Mouse (Mus musculus) forebrain, embryonic 14.5 days (tissue): Measurements from ENCODE around the gene Sh3bgr. TPM values are rescaled to one million over a fixed set of nuclear protein-coding genes. Genes with fewer than 3 reads are reported as not detected.
A peak's percentile ranks its signal among the peaks of the same experiment; 100 is the strongest.

Experiments used
- ATAC-seq: fragments of 200-750 bp; cut with Nextera tagmentation; 2 replicates; pipeline ENCODE4 v1.8.0; 2017; ENCODE audit warnings: mild to moderate bottlenecking, moderate library complexity
- DNase-seq: peaks from one replicate; pipeline ENCODE4 v3.0.0-alpha.2; 2015; ENCODE audit warnings: low spot score
- H3K27ac ChIP-seq: fragments of 300-500 bp; sonication (generic); 2 replicates; pipeline ENCODE4 v1.5.1; 2014; ENCODE audit warnings: low read depth, mild to moderate bottlenecking, control low read depth, low read length, moderate library complexity
- H3K27me3 ChIP-seq: fragments of 300-500 bp; sonication (generic); replicated peaks from 2 replicates; pipeline ENCODE4 v1.6.1; 2014; ENCODE audit warnings: low read length, control low read depth, mixed read lengths; ENCODE audit not compliant: control insufficient read depth, insufficient read depth
- H3K36me3 ChIP-seq: fragments of 300-500 bp; sonication (generic); 2 replicates; pipeline ENCODE4 v1.6.1; 2014; ENCODE audit warnings: low read length, control low read depth; ENCODE audit not compliant: control insufficient read depth, insufficient read depth
- H3K4me1 ChIP-seq: fragments of 300-500 bp; sonication (generic); 2 replicates; pipeline ENCODE4 v1.6.1; 2014; ENCODE audit warnings: antibody characterized with exemption, low read length, control low read depth; ENCODE audit not compliant: control insufficient read depth, insufficient read depth
- H3K4me2 ChIP-seq: fragments of 300-500 bp; sonication (generic); 2 replicates; pipeline ENCODE4 v1.6.1; 2014; ENCODE audit warnings: mild to moderate bottlenecking, control low read depth, low read length
- H3K4me3 ChIP-seq: fragments of 300-500 bp; sonication (generic); 2 replicates; pipeline ENCODE4 v1.5.1; 2014; ENCODE audit warnings: low read depth, low read length, control low read depth
- H3K9ac ChIP-seq: fragments of 300-500 bp; sonication (generic); 2 replicates; pipeline ENCODE4 v1.6.1; 2014; ENCODE audit warnings: mild to moderate bottlenecking, low read length, control low read depth, moderate library complexity
- H3K9me3 ChIP-seq: fragments of 300-500 bp; sonication (generic); replicated peaks from 2 replicates; pipeline ENCODE4 v1.6.1; 2016; ENCODE audit warnings: low read length, control low read depth, mixed read lengths; ENCODE audit not compliant: control insufficient read depth
- WGBS: fragments of 180-500 bp; shearing (Covaris S2); extraction: QIAGEN DNeasy Blood & Tissue Kit; methylation state at CpG from one replicate; pipeline ENCODE4 v1.1.7; 2014; 5-methylcytosine and 5-hydroxymethylcytosine counted together
- polyA plus RNA-seq: library from polyadenylated mRNA; unstranded; fragments of >200 nt; fragmentation: Nextera tagmentation; extraction: Ambion mirVana; gene quantifications from 2 replicates; pipeline ENCODE4 v1.2.1, GENCODE M21; 2014

Gene Sh3bgr
- polyA plus RNA-seq, 1 experiment from 2014 or later: 0.60 TPM

GRCm38 (mm10) chr16:96222452-96222851 is 22.2 kb downstream of the Sh3bgr start:
- no peak overlapping the region for H3K4me2 ChIP-seq
- 81% methylated on average over 1 of the region's 1 CpGs for WGBS
- no peak overlapping the region for H3K27ac ChIP-seq
- H3K4me3 ChIP-seq: no peak overlapping the region
- no peak overlapping the region for H3K9ac ChIP-seq
- no peak for ATAC-seq
- no peaks in the 10 kb centered on the region for H3K36me3 ChIP-seq
- H3K4me1 ChIP-seq: no peaks in the 10 kb centered on the region
- H3K9me3 ChIP-seq: no peaks in the 10 kb centered on the region
- DNase-seq: no peak
- no peaks in the 10 kb centered on the region for H3K27me3 ChIP-seq

DNA sequence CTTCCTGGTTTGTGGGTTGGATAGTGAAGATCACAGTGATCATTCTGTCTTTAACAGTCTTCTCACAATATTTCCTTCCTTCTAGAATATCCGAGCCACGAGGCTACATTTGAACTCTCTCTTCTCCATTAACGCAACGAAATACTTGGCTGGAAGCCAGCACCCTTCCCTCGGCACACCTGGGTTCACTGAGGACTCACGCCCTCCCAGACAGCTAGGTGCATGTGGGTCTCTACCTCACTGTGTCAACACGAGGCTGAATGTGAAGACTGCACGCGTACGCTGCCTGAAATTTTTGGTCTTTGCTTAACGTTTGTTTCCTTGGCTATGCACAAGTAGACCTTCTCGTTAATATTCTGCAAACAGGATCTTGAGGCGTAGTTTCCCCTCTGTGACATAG is 28.2 kb downstream of the Sh3bgr start:
- no peak for DNase-seq
- Histone ChIP-seq H3K27ac (no peak overlapping the region), H3K27me3 (no peaks in the 10 kb centered on the region), H3K9ac (no peak overlapping the region), H3K9me3 (no peaks in the 10 kb centered on the region), H3K4me3 (no peak overlapping the region), H3K36me3 (no peaks in the 10 kb centered on the region), H3K4me2 (no peak overlapping the region), H3K4me1 (no peaks in the 10 kb centered on the region)
- 71% methylated on average over 13 of the region's 13 CpGs for WGBS
- no peak for ATAC-seq

DNA sequence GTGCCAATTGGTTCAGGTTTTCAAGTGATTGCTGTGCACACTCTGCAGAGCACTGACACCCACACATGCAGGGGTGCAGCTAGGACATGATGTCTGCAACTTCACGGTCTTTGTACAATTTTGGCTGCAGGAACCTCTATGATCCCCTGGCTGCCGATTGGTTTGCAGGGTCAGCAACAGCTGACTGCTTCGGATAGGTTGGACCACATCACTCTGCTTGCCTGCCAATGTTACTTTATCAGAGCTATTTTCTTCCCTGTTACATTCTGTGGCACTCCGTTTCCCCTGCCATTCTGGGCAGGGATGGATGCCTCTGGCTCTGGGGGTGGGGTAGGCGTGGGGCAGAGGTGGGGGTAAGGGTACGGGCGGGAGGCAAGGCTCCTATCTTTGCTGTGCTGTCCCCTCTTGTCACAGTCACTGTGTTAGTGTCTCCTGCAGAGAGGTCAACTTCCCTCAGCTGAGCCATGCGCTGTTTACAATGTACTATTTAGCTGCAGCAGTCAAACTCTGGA is 28.9 kb downstream of the Sh3bgr start:
- Histone ChIP-seq H3K27me3 (no peaks in the 10 kb centered on the region), H3K36me3 (no peaks in the 10 kb centered on the region), H3K4me3 (no peak overlapping the region), H3K9ac (no peak overlapping the region), H3K4me2 (no peak overlapping the region), H3K4me1 (no peaks in the 10 kb centered on the region), H3K9me3 (no peaks in the 10 kb centered on the region), H3K27ac (no peak overlapping the region)
- DNase-seq (no peak), ATAC-seq (no peak)
- WGBS: 55% methylated on average over 8 of the region's 8 CpGs

DNA sequence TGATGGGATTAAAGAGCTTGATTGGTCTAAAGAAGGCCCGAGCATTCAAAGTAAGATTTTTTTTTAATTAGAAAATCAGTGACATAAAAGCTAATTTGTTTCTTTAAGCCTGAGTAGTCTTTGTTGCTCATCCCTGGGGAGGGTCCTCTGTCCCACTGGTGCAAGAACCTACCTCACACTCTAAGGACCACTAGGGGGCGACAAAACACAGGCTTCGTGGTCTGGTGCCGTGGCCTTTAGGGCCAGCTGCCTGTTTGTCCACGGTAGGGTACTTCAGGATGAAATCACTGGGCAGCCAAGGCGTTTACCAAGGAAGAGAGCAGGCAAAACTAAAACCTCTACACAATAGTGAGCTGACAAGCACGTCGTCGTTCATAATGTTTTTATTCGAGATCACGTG is 30.2 kb downstream of the Sh3bgr start:
- no peaks in the 10 kb centered on the region for H3K36me3 ChIP-seq
- H3K9me3 ChIP-seq: no peaks in the 10 kb centered on the region
- no peak overlapping the region for H3K27ac ChIP-seq
- WGBS: 31% methylated on average over 11 of the region's 11 CpGs
- ATAC-seq: peak; percentile 84
- H3K9ac ChIP-seq: no peak overlapping the region
- H3K4me1 ChIP-seq: peaks cover 1% of the 10 kb centered on the region; the same call in 1 of the 2 replicates
- no peak overlapping the region for H3K4me3 ChIP-seq
- H3K4me2 ChIP-seq: no peak overlapping the region
- no peaks in the 10 kb centered on the region for H3K27me3 ChIP-seq
- DNase-seq: peak; percentile 85

GRCm38 (mm10) chr16:96231251-96231650 is 31.0 kb downstream of the Sh3bgr start:
- Histone ChIP-seq H3K4me3 (no peak overlapping the region), H3K9ac (no peak overlapping the region), H3K27ac (no peak overlapping the region), H3K36me3 (no peaks in the 10 kb centered on the region), H3K4me2 (no peak overlapping the region), H3K9me3 (no peaks in the 10 kb centered on the region), H3K4me1 (peaks cover 3% of the 10 kb centered on the region; the same call in 1 of the 2 replicates), H3K27me3 (no peaks in the 10 kb centered on the region)
- 96% methylated on average over 4 of the region's 4 CpGs for WGBS
- ATAC-seq: no peak
- DNase-seq: no peak

- no peaks in the 10 kb centered on the region for H3K9me3 ChIP-seq
- no peak overlapping the region for H3K9ac ChIP-seq
- 88% methylated on average over 8 of the region's 8 CpGs for WGBS
- no peak overlapping the region for H3K4me3 ChIP-seq
- H3K36me3 ChIP-seq: no peaks in the 10 kb centered on the region
- no peak for DNase-seq
- no peaks in the 10 kb centered on the region for H3K27me3 ChIP-seq
- H3K4me1 ChIP-seq: peaks cover 3% of the 10 kb centered on the region; the same call in 1 of the 2 replicates
- no peak for ATAC-seq
- H3K27ac ChIP-seq: no peak overlapping the region
- H3K4me2 ChIP-seq: no peak overlapping the region
These were observed 31.7 kb downstream of the Sh3bgr start for GRCm38 (mm10) chr16:96231974-96232373.

DNA sequence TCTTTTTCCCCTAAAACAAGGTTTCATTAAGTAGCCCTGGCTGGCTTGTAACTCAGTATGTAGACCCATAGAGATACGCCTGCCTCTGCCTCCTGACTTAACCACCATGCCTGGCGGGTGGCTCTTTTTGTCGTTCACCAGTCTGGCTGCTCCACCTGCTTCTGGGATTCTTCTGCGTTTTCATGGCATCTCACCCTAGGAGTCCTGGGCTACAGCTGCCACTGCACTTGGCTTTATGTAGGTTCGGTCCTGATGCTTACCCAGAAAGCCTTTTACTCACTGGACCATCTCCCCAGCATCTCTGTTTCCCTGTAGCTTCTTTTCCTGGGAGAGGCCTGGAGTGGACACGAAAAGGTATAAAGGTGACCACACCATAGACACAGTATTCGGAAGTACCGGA is 33.7 kb downstream of the Sh3bgr start:
- Histone ChIP-seq H3K27ac (no peak overlapping the region), H3K4me1 (peaks cover 3% of the 10 kb centered on the region; the same call in 1 of the 2 replicates), H3K27me3 (no peaks in the 10 kb centered on the region), H3K36me3 (no peaks in the 10 kb centered on the region), H3K9me3 (no peaks in the 10 kb centered on the region), H3K9ac (no peak overlapping the region), H3K4me2 (no peak overlapping the region), H3K4me3 (no peak overlapping the region)
- ATAC-seq: no peak
- 90% methylated on average over 8 of the region's 8 CpGs for WGBS
- no peak for DNase-seq

- Histone ChIP-seq H3K4me3 (no peak within 1 kb of the TSS), H3K4me1 (peaks cover 3% of the 10 kb centered on the region; the same call in 1 of the 2 replicates), H3K9ac (peak within 1 kb of the TSS; percentile 8; the same call in 1 of the 2 replicates), H3K27me3 (no peaks in the 10 kb centered on the region), H3K4me2 (0 out of 2 replicates have a peak within 1 kb of the TSS, but pooled peaks have one; percentile 9), H3K27ac (peak within 1 kb of the TSS; percentile 39; the same call in 1 of the 2 replicates), H3K9me3 (no peaks in the 10 kb centered on the region), H3K36me3 (no peaks in the 10 kb centered on the region)
- peak; percentile 52 for DNase-seq
- 52% methylated on average over 17 of the region's 17 CpGs for WGBS
- no peak for ATAC-seq
These were observed 35.2 kb downstream of the Sh3bgr start, which contains the start of gene B3galt5 for GRCm38 (mm10) chr16:96235366-96235970. B3galt5 (plus strand) TSS chr16:96235801.

DNA sequence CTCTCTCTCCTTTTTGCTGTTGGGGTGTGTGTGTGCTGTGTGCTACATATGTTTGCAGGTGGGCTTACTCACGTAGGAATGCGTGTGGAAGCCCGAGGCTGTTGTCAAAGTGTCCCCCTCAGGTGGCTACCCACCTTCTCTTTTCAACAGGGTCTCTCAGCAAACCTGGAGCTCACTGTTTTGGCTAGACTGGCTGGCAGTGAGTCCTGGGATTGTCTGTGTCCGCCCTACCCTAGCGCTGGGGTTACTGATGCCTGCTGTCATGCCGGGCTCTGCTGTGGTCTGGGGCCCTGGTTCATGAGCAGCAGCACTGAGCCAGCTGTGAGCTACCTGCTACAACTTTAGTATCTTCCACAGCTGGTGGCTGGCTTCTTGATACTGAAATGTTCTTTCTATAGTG is 44.2 kb downstream of the Sh3bgr start:
- ATAC-seq (no peak), DNase-seq (no peak)
- Histone ChIP-seq H3K4me1 (no peaks in the 10 kb centered on the region), H3K4me3 (no peak overlapping the region), H3K27me3 (no peaks in the 10 kb centered on the region), H3K9me3 (no peaks in the 10 kb centered on the region), H3K36me3 (no peaks in the 10 kb centered on the region), H3K9ac (no peak overlapping the region), H3K27ac (no peak overlapping the region), H3K4me2 (no peak overlapping the region)
- WGBS: 83% methylated on average over 6 of the region's 6 CpGs
